Mouse (Mus musculus) layer of hippocampus, postnatal 36 days (tissue): ENCODE measurements around the gene Fbxw8. TPM values are rescaled to one million over a fixed set of nuclear protein-coding genes. Genes with fewer than 3 reads are reported as not detected.

ENCODE experiments used
- DNase-seq, 2 experiments: peaks; one replicate each; pipeline ENCODE4 v3.0.0; 2022
- total RNA-seq, 2 experiments: library from RNA; stranded (reverse); gene quantifications; 2 replicates each; pipeline ENCODE4 v1.2.3; 2021

Gene Fbxw8
- 10 to 100 TPM; 35.2 to 37.7 TPM for total RNA-seq

GRCm38 (mm10) chr5:118154839-118155564, at the start of gene Fbxw8:
Fbxw8 (minus strand) TSS chr5:118155464.
- peak; percentile 80 to 83 for DNase-seq

DNA sequence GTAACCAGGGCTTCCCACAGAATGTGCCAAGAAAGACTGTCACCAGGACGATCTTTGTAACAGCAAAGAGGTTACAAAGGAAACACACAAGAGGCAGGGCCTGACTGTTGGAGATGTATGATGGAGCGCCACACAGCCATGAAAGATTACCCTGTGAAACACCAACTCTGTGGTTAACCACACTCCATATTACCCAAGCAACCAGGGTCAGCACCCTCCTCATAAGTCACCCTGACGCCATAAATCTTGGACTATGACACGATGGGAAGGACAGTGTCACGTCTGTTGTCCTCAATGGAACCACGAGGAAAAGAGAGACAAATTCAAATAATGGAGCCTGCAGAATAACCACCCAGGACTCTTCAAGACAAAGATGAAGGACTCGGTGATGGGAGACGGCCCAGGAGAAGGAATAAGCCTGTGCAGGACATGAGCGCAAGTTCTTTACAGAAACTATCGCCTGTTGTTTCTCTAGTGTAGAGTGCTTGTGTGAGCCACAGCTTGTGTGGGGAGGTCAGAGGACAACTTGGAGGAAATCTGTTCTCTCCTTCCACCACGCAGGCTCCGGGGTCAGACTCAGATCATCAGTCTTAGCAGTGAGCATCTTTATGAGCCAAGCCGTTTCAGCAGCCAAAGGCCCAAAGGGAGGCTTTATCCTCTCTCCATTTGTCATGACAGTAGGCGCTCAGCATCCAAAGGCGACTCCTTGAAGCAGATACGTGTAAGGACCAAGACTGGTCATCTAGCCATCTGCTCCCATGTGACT, 49.6 kb upstream of the Fbxw8 start:
- no peak for DNase-seq

DNA sequence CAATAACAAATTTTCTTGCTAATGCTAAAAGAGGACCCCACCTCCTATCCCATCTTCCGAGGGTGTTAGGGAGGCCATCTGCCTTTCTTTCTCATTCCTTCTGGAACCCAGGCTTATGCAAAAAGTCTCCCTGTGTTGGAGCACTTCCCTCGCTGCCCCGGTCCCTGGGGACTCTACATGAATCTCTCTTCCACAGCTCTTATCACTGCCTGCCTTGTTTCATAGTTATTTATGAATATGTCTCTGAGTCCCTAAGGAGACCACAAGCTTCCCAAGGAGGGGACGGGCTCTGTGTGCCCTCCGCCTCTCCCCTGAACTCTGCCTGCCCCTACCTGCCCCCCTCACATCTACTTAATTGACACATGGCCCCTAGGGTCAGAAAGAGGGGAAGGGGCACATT, 44.4 kb upstream of the Fbxw8 start:
- DNase-seq: no peak

DNA sequence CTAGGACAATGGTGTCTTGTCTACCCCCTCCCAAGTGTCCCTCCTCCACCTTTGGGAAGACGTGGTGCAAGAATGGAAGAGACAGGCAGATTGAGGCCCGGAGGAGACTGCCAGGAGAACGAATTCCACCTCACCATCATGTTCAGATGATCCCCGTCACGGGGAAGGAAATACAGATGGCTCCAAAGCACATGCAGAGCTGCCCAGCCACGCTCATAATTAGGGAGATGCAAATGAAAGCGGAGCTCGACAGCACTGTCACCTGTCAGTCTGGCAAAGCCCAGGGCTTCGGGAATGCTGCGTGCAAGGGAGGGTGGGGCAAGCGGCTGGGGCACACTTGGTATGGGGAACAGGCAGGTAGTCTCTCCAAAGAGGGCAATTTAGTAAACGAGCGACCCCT, 42.2 kb upstream of the Fbxw8 start:
- DNase-seq: peak in 1 of 2 experiments; percentile 37

- DNase-seq: no peak
Measured at GRCm38 (mm10) chr5:118192221-118192620, 37.0 kb upstream of the Fbxw8 start.

GRCm38 (mm10) chr5:118190491-118190890, 35.2 kb upstream of the Fbxw8 start:
- DNase-seq: no peak

- DNase-seq: no peak
Measured at GRCm38 (mm10) chr5:118188356-118188755, 33.1 kb upstream of the Fbxw8 start.

GRCm38 (mm10) chr5:118186903-118187633, 31.8 kb upstream of the Fbxw8 start:
- DNase-seq: no peak

DNA sequence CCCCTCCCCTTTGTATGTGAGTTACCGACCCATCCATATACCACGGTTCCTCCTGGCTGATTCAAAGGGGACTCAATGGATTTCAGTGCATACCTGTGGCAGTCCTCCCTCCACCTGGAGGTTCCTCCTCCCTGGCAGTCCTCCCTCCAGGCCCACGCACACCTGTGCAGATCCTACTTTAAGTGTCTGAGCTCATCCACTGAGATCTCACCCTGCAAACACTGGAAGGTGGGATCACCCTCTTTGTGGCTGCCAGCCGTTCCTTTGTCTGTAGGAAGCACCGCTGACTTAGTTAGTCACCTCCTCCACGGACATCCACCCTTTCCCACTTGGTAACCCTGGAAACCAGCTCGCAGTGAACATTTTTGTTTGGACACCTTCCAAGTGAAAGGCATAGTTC, 22.4 kb upstream of the Fbxw8 start:
- DNase-seq: no peak

DNA sequence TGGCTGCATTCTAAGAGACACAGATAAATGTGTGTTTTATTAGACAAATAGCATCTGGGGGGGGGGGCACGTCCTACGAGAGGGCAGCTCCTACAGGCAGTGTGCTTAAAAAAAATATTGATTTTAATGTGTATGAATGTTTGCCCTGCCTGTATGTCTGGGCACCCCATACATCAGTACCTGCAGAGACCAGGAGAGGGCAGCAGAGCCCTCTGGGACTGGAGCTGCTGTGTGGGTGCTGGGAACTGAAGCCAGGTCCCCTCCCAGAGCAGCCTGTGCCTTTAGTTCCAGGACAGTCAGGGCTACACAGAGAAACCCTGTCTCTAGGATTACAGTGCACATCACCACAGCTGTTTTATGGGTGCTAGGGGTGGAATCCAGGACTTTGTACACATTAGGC, 19.9 kb upstream of the Fbxw8 start:
- DNase-seq: no peak

DNA sequence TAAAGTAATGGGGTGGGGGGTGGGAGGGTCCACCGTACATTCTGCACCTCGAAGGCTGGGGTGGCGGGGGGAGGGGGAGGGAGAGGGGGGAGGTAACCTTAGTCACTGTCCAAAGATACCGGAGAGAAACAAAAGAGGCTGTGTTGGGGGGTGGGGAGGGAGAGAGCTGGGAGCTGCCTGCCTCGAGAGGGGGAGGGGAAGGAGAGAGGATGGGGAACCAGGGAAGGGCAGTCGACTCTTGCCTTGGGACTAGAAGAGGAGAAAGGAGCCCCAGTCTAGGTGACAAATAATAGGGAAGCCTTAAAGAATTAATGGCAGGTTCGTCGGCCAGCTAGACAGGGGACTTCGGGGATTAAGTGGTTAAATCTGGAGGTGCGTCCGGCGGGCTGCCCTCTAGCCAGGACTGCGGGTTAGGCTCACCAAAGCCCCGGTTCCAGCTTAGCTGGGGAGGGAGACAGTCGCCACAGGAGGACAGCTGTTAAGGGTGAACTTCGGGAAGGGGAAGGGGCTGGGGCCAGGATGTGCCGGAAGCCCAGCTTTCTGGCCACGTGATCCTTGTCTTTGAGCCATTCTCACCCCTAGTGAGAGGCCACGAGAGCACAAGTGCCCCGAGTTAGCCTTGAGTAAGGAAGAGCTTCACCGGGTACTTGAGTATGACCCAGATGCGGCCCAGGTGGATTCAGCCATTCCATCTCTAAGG, 19.2 kb upstream of the Fbxw8 start:
- no peak for DNase-seq

GRCm38 (mm10) chr5:118172078-118172723, 16.9 kb upstream of the Fbxw8 start:
- DNase-seq: no peak

DNA sequence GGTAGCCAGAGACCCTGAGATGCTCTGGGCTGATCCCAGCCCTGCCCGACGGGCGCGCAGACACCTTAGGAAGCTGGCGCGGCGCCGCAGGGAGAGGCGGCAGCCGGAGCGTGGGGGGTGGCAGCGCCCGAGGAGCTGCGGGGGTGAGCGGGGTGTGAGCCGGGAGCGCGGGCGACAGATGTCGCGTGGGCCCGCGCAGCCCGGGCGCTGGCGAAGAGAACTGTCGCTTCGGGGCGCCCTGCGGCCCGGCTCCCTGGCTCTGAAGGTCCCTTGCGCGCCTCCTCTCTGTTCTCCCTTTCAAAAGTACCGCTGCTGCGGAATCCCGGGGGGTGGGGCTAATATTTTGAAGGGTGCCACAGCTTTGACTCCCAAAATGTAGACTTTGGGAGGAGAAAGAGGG, 16.4 kb upstream of the Fbxw8 start:
- DNase-seq: peak; percentile 59

GRCm38 (mm10) chr5:118170888-118171529, 15.7 kb upstream of the Fbxw8 start:
- peak; percentile 30 to 33 for DNase-seq

DNA sequence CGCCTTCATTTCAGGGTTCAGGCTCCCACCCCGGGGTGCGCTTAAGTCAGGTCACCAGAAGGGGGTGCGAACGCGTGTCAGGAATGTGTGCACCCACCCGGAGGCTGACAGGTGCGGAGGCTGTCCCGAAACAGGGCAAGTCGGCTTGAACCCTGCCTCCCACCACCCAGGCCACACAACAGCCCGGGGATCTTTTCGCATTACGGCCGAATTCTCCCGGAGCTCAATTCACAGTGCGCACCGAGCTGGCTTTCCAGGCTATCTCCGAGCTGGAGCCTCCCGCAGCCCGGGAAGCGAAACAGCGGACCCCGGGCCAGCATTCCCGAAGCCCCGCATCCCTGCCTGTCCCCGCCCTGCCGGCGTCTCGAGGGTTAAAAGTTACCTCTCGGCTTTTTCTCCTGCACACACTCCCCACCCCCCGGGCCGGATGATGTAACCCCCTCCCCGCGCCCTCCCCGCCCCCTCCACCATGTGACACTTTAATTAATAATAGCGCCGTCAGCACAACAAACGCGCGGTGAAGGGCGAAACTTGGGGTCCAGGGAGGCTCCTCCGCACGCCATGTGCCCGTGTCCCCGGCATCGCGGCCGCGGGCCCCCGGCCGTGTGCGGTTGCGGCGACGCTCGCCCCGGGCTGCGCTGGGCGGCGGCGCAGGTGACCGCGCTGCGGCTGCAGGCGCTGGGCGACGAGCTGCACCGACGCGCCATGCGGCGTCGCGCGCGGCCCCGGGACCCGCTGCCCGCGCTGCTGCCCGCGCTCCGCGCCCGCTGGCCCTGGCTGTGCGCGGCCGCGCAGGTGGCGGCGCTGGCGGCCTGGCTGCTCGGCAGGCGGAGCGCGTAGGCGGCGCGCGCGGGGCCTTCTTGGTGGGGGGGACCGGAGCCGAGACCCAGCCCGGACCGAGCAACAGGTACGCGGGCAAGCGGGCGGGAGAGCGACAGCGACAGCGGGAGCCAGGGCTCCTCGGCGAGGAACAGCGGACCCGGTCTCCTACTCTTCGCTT, 14.3 kb upstream of the Fbxw8 start:
- DNase-seq: peak; percentile 27 to 33

DNA sequence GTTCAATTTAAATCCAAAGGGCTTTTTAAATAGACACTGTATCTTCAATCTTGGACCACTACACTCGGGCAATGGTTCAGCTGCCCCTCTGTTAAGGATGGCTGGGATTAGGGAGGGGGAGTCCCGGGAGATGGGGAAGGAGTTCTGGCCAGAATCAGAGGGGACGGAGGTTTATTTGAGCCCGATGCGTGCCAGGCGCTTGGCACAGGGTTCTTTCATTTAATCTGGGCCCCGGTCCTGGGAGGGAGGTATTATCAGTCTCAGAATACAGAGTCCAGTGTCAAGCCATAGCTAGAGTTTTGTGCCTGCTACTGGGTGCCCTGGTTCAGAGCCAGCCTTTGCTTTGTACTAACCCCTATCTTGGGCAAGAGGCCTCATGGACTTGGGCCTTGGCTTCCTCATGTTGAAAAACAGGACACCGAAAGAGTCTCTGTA, 12.3 kb upstream of the Fbxw8 start:
- peak; percentile 49 to 61 for DNase-seq

DNA sequence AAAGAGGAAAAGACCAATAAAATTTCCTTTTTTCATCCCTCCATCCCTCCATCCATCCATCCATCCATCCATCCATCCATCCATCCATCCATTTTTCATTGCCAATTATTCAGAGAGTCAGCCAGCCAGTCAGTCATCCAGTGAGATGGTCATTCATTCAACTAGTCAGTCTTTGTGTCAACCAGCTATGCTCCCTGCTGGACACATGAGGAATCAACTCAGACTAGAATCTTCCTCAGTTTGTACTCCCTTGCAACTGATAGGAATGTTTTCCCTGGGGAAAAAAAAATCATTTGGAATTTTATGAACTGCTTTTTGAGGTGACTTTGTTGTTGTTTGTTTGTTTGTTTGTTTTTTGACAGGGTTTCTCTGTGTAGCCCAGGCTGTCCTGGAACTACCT, 10.2 kb upstream of the Fbxw8 start:
- no peak for DNase-seq

DNA sequence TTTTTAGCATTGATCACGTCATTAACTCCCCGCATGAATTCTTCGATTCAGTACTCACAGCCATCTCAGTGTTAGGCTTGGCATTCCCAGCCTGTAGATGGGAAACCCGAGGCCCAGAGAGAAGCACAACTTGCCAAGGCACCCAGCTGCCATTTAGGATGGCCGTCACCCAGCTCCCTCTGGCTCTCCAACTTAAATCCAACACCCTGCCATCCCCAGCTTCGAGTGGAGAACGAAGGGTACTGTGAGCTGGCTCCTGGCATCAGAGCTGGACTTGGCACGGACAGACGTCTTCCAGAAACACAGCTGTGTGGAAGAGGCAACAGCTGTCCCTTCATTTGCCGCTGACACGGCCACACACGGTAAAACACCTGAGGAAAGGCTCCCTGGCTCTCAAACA, 9.3 kb upstream of the Fbxw8 start, which contains the start of gene Hrk:
Gene Hrk (plus strand): TSS at position 68 of the 400 bp plus-strand sequence.
- no peak for DNase-seq

DNA sequence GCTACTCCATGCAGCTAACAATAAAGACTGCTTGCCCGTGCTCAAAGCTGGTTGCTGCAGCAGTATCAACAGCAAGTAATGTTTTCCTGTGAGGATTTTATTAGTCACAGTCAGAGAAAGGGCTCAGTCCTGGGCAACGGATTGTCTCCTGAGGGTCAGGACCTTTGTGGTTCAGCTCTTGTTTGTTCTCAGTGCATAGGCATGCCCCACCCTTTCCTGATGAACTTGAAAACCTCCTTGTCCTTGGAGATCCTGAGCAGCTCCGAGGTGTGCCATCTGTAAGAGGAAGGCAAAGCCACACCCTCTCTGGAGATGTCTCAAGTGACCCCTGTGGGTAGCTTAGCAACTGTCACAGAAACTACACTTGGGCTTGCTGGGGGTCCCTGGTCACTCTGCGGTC, 5.4 kb upstream of the Fbxw8 start:
- no peak for DNase-seq

- no peak for DNase-seq
Measured at GRCm38 (mm10) chr5:118156976-118157375, 1.7 kb upstream of the Fbxw8 start.
